Mouse (Mus musculus) frontal cortex, adult (tissue): Measurements from ENCODE around the gene BC051142.
A peak's percentile ranks its signal among the peaks of the same experiment; 100 is the strongest.
"Not testable (repeated sequence)": the region's sequence is repeated elsewhere in the genome, so short reads cannot be mapped to it uniquely, and the experiment has no call there.

Experiments used
- ATAC-seq: cut with Nextera tagmentation; 2 replicates; pipeline ENCODE4 v1.9.2; 2017; ENCODE audit warnings: mild to moderate bottlenecking, moderate library complexity, mixed read lengths; ENCODE audit not compliant: low TSS enrichment

BC051142 gene

DNA sequence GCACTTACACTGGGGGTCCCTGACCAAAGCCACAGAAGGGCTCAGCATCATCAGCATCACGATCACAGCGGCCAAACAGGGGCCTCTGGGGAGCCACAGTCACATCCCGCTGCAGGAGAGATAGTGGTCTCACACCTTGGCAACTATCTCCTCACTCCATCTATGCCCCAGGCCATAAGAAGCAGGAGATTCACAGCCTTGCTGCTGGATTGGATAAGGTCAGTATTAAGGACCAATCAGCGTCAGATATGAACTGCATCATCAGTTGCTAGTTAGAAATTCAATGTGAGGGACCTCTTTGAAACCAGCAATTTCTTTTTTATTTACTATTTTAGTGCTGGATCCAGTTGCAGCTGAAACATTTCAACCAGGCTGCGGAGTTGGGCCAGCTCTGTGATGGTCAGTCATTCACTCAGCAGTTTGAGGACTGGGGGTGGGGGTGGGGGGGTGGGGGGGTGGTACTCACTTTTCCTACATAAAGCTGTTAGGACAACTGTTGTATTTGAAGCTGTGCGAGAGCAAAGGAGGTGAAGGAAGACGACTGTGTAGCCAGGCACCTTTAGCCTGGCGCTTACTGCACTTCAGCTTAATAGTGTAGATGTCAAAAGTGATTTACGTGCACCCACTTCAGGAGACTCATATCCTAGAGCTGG is 436 bp upstream of the BC051142 start:
- ATAC-seq: peak; percentile 83

DNA sequence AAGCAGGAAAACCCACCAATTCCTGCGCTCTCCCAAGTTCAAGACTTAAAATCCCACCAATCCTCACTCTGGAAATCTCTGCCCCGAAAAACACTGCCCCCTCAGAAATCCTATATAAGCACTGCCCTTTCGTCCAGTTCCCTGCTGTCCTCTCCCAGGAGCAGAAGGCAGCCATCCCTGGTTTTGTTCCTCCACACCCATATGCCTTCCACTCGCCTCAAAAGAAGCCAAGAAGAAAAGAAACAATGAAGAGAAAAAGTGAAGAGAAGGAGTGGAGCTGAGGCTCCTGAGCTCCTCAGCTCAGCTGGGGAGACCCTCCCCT is 735 bp downstream of the BC051142 start:
- ATAC-seq: no peak

DNA sequence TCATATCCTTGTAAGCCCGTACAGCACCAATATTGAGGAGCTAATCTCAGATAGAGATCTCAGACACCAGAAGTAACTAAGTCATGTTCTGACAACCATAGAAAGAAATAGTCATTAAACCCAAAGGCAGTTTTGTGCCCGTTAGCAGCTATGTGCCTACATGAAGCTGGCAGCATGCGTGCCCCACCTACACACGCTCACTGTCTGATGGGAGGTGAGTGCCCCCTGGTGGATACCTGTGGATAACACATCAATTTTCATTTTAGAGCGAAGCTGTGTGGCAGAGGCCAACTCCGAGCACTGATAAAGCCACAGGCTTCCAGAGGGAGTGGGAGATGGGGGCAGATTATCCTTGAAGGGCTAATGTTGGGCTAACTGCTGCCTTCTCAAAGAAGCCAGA is 12.5 kb downstream of the BC051142 start:
- ATAC-seq: peak; percentile 86

DNA sequence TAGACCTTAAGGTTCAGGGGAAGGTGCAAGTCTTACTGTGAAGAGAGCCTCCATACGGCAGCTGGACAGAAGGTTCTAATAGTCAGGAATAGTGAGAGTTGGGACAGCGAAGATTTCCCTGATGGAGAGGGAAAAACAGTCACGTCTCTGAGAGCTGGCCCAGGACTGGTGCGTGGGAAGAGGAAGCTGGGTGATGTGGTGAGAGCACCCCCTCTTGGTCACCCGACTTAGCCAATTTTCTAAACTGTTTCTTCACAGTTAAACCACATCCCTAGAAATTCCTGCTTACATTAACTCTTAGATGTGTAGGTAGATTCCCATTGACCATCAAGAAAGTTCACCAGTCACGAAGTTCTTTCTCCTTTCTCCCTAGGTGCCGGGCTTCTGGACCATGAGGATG is 21.4 kb downstream of the BC051142 start:
- ATAC-seq: no peak

DNA sequence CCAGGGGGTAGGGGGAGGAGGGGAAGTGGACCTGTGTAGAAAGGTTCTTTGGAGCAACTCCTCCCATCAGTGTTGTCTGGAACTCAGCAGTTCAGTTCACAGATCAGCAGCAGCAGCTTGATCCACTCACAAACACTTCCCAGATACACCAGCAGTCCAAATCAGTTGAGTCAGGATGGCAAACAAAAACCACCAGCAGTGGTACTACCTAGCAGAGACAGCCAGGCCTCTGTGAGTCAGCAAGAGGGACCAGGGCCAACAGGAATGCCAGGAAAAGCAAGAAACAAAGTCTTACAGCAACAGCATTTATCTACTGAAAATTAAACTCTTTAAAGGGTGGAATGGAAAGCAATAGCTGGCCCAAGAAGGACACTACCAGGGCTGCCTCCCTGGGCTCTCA is 29.0 kb downstream of the BC051142 start:
- ATAC-seq: 0 out of 2 replicates have a peak, but pooled peaks have one; percentile 57

DNA sequence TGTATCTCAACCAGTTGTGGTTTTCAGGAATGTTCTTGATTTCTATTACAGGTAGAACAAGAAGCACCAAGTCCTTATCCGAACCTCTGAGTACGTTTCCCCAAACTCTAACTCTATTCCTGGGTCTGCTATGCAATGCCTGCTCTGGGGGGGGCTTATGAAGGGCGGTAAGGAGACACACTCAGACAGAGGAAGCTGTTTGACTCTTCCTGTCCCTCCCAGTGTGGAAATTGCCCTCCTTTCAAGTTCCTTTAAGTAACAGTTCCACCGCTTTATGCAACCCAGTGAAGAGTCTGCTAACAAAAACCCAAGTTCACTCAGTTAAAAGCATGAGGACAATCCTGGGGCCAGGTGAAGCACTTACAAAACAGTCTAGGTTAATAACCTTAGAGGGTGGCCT is 38.5 kb downstream of the BC051142 start:
- no peak for ATAC-seq

DNA sequence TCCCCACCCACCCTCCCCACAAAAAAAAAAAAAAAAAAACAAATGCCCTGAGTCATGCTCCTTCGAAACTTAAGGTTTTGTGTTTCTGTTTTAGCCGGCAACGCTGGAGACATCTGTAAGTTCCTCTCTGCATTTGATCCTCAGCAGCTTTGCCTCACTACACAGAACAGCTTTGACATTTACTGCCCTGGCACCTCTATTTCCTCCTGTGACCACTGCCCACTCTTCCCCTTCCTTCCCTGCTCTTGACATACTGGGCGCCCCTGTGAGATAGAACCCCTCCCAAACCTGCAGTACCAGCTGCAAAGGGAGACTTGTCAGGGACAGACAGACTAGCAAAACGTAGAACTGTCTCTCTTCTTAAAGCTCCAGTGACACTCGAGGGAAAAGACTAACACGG is 39.0 kb downstream of the BC051142 start:
- ATAC-seq: no peak; the same call in 1 of the 2 replicates

DNA sequence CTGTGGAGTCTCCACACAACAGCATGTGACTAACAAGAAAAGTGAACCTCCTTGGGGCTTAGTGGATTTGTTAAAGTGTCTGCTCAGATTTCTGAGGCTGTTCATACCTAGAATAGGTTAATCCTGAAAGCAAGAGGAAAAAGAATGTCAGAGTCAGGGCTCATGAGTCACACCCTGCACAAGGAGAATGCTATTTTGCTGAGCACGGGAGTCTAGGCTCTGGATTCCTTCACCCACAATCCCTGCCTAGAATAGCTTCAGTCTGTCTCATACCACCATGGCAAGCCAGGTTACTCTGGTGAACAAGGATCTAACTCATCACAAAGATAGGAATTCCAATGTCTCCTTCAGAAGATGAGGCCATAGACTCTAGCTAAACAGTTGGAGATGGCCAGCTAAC is 40.0 kb downstream of the BC051142 start:
- peak; percentile 59; the same call in 1 of the 2 replicates for ATAC-seq

DNA sequence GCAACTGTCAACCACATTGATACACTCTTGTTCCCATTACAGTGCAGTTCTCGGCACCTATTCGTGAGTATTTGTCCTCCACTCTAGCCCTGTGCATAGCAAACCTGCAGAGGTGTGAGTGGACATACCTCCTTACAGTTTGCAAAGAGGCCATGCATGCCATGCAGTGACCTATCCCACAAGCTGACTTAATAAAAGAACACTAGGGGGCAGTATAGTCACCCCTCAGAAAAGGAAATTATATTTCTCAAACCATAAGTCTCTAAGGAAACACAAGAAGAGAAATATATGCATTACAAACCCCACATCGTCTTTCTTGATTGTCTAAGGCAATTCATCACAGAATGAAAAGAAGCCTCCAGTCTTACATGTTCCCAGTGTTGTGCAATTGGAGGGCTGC is 41.2 kb downstream of the BC051142 start:
- no peak for ATAC-seq

DNA sequence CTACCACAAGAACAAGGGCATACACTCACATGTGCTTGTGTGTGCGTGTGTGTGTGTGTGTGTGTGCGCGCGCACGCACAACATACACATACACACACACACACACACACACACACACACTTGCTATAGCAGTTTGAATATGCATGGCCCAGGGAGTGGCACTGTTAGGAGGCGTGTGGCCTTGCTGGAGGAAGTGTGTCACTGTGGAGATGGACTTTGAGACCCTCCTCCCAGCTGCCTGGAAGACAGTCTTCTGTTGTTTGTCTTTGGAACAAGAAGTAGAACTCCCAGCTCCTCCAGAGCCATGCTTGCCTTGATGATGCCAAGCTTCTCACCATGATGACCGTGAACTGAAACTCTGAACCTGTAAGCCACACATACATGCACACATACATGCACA is 43.4 kb downstream of the BC051142 start:
- no peak for ATAC-seq

DNA sequence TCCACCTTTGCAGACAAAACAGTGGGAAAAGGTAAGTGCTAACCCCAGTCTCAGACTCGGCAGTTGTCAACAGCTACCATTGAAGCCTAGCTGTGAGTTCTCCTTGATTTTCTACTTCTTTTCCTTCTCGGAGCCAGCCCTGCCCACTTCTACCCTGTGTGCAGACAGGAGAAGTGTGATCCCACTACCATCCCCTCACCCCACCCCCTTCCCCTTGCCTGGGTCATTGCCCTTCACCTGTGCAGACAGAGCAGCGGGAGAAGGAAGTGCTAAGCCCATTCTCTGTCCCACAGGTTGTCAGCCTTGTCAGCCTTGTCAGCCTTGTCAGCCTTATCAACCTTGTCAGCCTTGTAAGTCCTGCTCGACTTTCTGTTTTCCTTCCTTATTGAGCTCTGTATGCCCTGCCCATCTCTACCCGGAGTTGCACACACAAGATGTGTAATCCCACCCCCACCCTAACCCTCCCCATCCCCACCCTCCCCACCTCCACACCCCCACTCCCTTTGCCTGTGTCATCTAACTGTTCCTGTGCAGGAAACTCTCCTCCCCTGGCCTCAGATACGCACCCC is 49.9 kb downstream of the BC051142 start:
- no peak for ATAC-seq

DNA sequence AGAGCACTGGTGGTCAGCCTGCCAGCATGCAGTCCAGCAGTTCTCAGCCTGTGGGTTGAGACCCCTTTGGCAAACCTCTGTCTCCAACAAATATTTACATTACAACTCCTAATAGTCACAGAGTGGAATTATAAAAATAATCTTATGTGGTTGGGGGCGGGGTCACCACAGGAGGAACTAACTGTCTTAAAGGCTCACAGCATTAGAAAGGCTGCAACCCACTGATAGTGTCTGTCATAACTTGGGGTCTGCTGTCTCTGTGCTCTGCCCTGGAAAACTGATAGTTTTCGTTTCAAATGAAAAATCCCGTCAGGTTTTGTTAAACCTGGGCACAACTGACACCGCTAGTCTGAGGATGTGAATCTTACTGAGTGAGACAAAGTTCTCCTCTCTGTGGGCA is 59.0 kb downstream of the BC051142 start:
- no peak for ATAC-seq

DNA sequence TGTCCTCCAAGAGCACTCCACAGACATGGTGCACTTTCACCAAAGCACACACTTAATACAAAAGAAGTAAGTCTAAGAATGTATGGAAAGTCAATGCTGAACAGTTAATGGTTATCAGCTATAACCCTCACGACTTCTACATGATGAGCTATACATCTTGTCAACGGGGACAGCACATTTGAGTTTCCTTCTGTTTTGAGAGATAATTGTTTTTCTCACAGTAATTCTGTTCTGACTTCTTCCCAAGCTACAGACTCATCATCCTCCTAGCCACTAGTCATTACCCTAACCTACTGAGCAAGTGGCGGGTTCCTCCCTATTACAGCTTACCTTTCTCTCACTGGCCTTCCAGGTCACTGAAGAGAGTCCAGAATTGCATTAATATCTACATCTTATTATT is 60.6 kb downstream of the BC051142 start:
- no peak for ATAC-seq

DNA sequence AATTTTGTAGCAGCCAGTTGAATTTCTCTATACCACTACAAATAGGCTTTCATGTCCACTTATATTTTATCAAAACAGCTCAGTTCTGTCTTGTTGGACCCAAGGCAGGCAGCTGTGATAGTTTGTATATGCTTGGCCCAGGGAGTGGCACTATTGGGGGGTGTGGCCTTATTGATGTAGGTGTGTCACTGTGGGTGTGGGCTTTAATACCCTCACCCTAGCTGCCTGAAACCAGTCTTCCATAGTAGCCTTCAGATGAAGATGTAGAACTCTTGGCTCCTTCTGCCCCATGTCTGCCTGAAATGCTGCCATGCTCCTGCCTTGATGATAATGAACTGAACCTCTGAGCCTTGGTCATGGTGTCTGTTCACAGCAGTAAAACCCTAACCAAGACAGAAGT is 67.3 kb downstream of the BC051142 start:
- ATAC-seq: not testable (repeated sequence)

DNA sequence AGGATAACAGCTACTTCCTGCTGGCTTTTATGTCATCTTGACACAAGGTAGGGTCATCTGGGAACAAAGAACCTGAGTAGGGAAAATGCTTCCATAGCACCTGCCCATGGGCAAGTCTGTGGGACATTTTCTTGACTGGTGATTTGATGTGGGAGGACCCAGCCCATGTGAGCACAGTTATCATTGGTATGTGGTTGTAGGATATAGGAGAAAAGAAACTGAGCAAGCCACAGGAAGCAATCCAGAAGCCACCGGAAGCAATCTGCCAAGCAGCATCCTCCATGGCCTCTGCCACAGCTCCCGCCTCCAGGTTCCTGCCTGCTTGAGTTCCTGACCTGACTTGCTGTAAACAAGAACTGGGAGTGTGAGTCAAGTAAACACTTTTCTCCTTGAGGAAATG is 71.9 kb downstream of the BC051142 start:
- ATAC-seq: no peak

DNA sequence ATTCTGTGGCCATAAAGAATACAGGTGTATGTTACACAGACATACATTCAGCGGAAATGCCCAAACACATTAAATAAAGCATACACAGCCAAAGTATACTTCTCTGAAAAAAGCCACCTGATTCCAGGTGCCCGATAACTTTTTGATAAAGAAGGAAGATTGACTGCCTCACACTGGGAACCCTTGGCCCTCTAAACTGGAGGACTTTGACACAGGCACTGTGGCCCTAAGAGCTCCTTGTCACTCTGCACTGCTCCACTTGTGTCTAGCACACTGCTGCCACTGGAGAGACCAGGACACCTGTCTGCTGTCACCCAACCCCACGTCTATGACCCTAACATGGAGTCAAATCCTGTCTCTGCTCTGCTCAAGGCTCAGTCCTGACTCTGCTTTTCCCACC is 76.4 kb downstream of the BC051142 start:
- no peak for ATAC-seq

DNA sequence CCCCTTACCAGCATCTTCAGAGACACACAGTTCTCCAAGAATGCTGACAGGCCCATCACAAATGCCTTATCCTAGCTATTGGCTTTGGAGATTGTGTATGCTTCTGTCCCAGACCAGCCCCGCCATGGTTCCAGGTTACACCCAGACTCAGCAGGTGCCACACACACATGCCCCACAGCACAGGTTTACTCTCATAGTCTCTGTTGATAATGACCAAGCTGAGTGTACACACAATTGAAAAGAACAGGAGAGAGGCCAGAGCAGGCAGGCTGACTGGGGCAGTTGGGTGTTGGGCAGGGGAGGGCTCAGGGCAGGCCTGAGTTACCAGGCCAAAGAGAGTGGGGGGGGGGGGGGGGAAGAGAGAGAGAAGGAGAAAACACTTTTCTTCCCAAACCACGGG is 77.8 kb downstream of the BC051142 start:
- ATAC-seq: no peak

DNA sequence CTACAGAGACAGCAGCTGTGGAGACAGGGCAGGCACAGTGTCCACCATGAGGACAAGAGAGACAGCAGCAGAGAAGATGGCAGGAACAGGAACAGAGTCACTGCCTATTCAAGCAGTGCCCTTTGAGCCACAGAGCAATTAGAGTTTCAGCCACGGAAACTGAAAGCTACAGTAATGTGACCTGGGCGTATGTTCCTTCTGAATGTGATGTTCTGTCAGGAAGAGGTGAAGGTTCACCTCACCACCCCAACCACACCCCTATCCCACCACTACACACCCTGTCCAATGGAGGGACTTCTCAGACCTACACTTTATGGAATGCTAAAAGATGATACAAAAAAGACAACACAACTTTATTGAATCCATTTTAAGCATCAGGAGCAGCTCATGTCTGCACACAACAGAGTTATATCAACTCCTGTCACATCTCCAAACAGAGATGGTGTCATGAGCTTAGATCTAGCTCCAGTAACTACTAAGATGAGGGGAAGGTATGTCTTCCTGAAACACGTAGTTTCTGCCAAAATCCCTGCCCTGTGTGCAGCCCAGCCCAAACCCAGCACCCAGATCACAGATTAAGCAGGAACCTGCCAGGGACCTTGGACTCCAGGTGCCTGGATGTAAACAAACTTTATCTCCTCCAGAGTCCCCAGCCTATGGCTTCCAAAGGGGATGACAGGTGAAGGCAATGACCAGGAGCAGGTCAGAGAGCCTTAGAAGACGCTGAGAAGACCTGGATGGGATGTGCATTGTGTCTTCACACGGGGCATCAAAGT is 78.8 kb downstream of the BC051142 start, which contains the start of gene Btnl4:
Gene Btnl4, minus strand, starts transcription at position 81 of the 776 bp plus-strand sequence.
- ATAC-seq: not testable (repeated sequence)

DNA sequence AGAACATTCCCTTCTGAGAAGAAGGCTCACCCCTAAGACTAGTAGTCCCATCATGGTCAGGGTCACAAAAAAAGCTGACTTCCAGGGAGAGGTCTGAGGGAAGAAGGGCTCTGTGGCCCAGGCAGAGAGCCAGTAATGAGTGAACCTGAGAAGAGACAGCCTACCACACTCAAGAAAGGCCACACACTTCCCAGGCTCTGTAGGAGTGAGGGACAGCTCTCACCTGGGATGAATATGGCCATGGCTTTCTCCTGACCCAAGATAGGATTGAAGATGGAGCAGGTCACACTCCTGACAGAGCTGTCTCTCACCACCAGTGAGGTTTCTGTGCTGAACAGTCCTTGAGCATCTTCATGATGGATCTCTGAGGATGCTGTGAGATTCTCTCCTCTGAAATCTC is 94.2 kb downstream of the BC051142 start:
- ATAC-seq: no peak

DNA sequence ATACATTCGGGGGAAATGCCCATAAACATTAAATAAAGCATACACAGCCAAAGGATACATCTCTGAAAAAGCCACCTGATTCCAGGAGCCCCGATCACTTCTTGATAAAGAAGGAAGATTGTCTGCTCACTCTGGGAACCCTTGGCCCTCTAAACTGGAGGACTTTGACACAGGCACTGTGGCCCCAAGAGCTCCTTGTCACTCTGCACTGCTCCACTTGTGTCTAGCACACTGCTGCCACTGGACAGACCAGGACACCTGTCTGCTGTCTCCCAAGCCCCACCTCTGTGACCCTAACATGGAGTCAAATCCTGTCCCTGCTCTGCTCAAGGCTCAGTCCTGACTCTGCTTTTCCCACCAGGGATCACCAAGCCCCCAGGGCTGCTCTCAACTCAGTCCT is 96.5 kb downstream of the BC051142 start:
- not testable (repeated sequence) for ATAC-seq

DNA sequence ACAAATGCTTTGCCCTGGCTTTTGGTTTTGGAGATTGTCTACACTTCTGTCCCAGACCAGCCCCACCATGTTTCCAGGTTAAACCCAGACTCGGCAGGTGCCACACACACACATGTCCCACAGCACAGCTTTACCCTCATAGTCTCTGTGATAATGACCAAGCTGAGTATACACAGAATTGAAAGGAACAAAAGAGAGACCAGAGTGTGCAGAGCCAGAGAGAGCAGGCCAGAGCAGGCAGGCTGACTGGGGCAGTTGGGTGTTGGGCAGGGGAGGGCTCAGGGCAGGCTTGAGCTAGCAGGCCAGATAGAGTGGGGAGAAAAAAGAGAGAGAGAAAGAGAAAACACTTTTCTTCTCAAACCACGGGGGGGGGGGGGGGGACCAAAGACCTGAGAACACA is 97.9 kb downstream of the BC051142 start:
- ATAC-seq: no peak

DNA sequence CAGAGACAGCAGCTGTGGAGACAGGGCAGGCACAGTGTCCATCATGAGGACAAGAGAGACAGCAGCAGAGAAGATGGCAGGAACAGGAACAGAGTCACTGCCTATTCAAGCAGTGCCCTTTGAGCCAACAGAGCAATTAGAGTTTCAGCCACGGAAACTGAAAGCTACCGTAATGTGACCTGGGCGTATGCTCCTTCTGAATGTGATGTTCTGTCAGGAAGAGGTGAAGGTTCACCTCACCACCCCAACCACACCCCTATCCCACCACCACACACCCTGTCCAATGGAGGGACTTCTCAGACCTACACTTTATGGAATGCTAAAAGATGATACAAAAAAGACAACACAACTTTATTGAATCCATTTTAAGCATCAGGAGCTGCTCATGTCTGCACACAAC is 98.7 kb downstream of the BC051142 start:
- ATAC-seq: not testable (repeated sequence)

DNA sequence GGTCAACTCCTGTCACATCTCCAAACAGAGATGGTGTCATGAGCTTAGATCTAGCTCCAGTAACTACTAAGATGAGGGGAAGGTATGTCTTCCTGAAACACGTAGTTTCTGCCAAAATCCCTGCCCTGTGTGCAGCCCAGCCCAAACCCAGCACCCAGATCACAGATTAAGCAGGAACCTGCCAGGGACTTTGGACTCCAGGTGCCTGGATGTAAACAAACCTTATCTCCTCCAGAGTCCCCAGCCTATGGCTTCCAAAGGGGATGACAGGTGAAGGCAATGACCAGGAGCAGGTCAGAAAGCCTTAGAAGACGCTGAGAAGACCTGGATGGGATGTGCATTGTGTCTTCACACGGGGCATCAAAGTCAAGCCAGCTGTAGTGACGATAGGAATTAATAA is 99.1 kb downstream of the BC051142 start:
- ATAC-seq: not testable (repeated sequence)
